Mouse (Mus musculus): ENCODE measurements around the gene Slco6d1. TPM values are rescaled to one million over a fixed set of nuclear protein-coding genes. Genes with fewer than 3 reads are reported as not detected.

Gene Slco6d1
- not detected in 2 replicates for polyA plus RNA-seq (2015; fragmentation: Nextera tagmentation; extraction: Ambion mirVana)

GRCm38 (mm10) chr1:98420824-98421223 is at the start of gene Slco6d1:
Slco6d1 (plus strand) TSS chr1:98421124.

